Mouse (Mus musculus) limb, embryonic 11.5 days (tissue): ENCODE results near the gene Rps27. TPM values are rescaled to one million over a fixed set of nuclear protein-coding genes. Genes with fewer than 3 reads are reported as not detected.
A peak's percentile ranks its signal among the peaks of the same experiment; 100 is the strongest.

Experiments used
- ATAC-seq: fragments of 200-750 bp; cut with Nextera tagmentation; 2 replicates; pipeline ENCODE4 v1.8.0; 2017; ENCODE audit warnings: low read depth; ENCODE audit not compliant: insufficient number of reproducible peaks, low FRiP score, low TSS enrichment
- DNase-seq: peaks from one replicate; pipeline ENCODE4 v3.0.0-alpha.2; 2015; ENCODE audit warnings: low spot score
- H3K27ac ChIP-seq: fragments of 300-500 bp; sonication (generic); replicated peaks from 2 replicates; pipeline ENCODE4 v1.5.1; 2014; ENCODE audit warnings: low read depth, mild to moderate bottlenecking, low read length
- H3K27me3 ChIP-seq: fragments of 300-500 bp; sonication (generic); 2 replicates; pipeline ENCODE4 v1.6.1; 2014; ENCODE audit warnings: mild to moderate bottlenecking, low read length, mixed read lengths; ENCODE audit not compliant: control insufficient read depth, insufficient read depth
- H3K36me3 ChIP-seq: fragments of 300-500 bp; sonication (generic); 2 replicates; pipeline ENCODE4 v1.6.1; 2014; ENCODE audit warnings: mild to moderate bottlenecking, low read length, moderate library complexity, mixed read lengths; ENCODE audit not compliant: control insufficient read depth, insufficient read depth
- H3K4me1 ChIP-seq: fragments of 300-500 bp; sonication (generic); 2 replicates; pipeline ENCODE4 v1.6.1; 2014; ENCODE audit warnings: low read length, mixed read lengths; ENCODE audit not compliant: control insufficient read depth, insufficient read depth
- H3K4me2 ChIP-seq: fragments of 300-500 bp; sonication (generic); 2 replicates; pipeline ENCODE4 v1.6.1; 2014; ENCODE audit warnings: low read depth, mild to moderate bottlenecking, moderate library complexity; ENCODE audit not compliant: severe bottlenecking
- H3K4me3 ChIP-seq: fragments of 300-500 bp; sonication (generic); 2 replicates; pipeline ENCODE4 v1.5.1; 2014; ENCODE audit warnings: low read depth, low read length
- H3K9ac ChIP-seq: fragments of 300-500 bp; sonication (generic); 2 replicates; pipeline ENCODE4 v1.6.1; 2014; ENCODE audit warnings: mild to moderate bottlenecking, low read length
- H3K9me3 ChIP-seq: fragments of 300-500 bp; sonication (generic); 2 replicates; pipeline ENCODE4 v1.6.1; 2016; ENCODE audit warnings: low read length; ENCODE audit not compliant: control insufficient read depth
- WGBS: fragments of 180-500 bp; shearing (Covaris S2); extraction: QIAGEN DNeasy Blood & Tissue Kit; methylation state at CpG from one replicate; pipeline ENCODE4 v1.1.7; 2014; 5-methylcytosine and 5-hydroxymethylcytosine counted together
- polyA plus RNA-seq: library from polyadenylated mRNA; unstranded; fragments of >200 nt; fragmentation: Nextera tagmentation; extraction: Ambion mirVana; gene quantifications from 2 replicates; pipeline ENCODE4 v1.2.1, GENCODE M21; 2014

Rps27 gene
- polyA plus RNA-seq, result 1,463 and 1,516 TPM in 2 replicates

GRCm38 (mm10) chr3:90213377-90213866 lies at the start of gene Rps27, which contains the start of gene Rab13:
Rps27 (minus strand) TSS chr3:90213651.
Rab13 (plus strand) TSS chr3:90213695.
- peak within 1 kb of the TSS; percentile 88 for H3K4me2 ChIP-seq
- H3K9ac ChIP-seq, result peak within 1 kb of the TSS; percentile 97
- no peaks in the 10 kb centered on the region for H3K9me3 ChIP-seq
- DNase-seq (peak; percentile 93), ATAC-seq (peak; percentile 91)
- peaks cover 16% of the 10 kb centered on the region for H3K36me3 ChIP-seq
- peak within 1 kb of the TSS; percentile 97 for H3K4me3 ChIP-seq
- no peaks in the 10 kb centered on the region for H3K27me3 ChIP-seq
- H3K4me1 ChIP-seq, result peaks cover 14% of the 10 kb centered on the region
- WGBS, result under 1% methylated on average over 42 of the region's 42 CpGs
- peak within 1 kb of the TSS; percentile 81; the same call in 1 of the 2 replicates for H3K27ac ChIP-seq

GRCm38 (mm10) chr3:90258521-90258920 lies 45.1 kb upstream of the Rps27 start:
- Histone ChIP-seq H3K27me3 (no peaks in the 10 kb centered on the region), H3K4me2 (no peak overlapping the region), H3K4me3 (no peak overlapping the region), H3K9ac (no peak overlapping the region), H3K9me3 (no peaks in the 10 kb centered on the region), H3K27ac (no peak overlapping the region), H3K4me1 (no peaks in the 10 kb centered on the region), H3K36me3 (peaks cover 8% of the 10 kb centered on the region)
- no peak for ATAC-seq
- DNase-seq, result no peak
- 94% methylated on average over 4 of the region's 4 CpGs for WGBS

- no peaks in the 10 kb centered on the region for H3K4me1 ChIP-seq
- H3K27ac ChIP-seq, result no peak overlapping the region
- 93% methylated on average over 19 of the region's 19 CpGs for WGBS
- H3K36me3 ChIP-seq, result peaks cover 5% of the 10 kb centered on the region; the same call in 1 of the 2 replicates
- DNase-seq (no peak), ATAC-seq (no peak)
- no peaks in the 10 kb centered on the region for H3K9me3 ChIP-seq
- no peak overlapping the region for H3K9ac ChIP-seq
- no peak overlapping the region for H3K4me2 ChIP-seq
- no peak overlapping the region for H3K4me3 ChIP-seq
- no peaks in the 10 kb centered on the region for H3K27me3 ChIP-seq
These were observed 43.5 kb upstream of the Rps27 start for GRCm38 (mm10) chr3:90256731-90257530.

- Histone ChIP-seq H3K4me2 (no peak overlapping the region), H3K4me3 (no peak overlapping the region), H3K4me1 (no peaks in the 10 kb centered on the region), H3K27me3 (no peaks in the 10 kb centered on the region), H3K36me3 (peaks cover 8% of the 10 kb centered on the region), H3K9me3 (no peaks in the 10 kb centered on the region), H3K9ac (no peak overlapping the region), H3K27ac (no peak overlapping the region)
- 93% methylated on average over 14 of the region's 14 CpGs for WGBS
- DNase-seq (no peak), ATAC-seq (no peak)
These were observed 42.4 kb upstream of the Rps27 start for GRCm38 (mm10) chr3:90255784-90256353.

GRCm38 (mm10) chr3:90255194-90255565 lies 41.7 kb upstream of the Rps27 start:
- 30% methylated on average over 2 of the region's 2 CpGs for whole genome bisulfite sequencing
- Histone ChIP-seq H3K27me3 (no peaks in the 10 kb centered on the region), H3K4me2 (peak overlapping the region; percentile 64), H3K4me1 (no peaks in the 10 kb centered on the region), H3K9me3 (no peaks in the 10 kb centered on the region), H3K36me3 (peaks cover 8% of the 10 kb centered on the region), H3K9ac (peak overlapping the region; percentile 76), H3K4me3 (peak overlapping the region; percentile 73), H3K27ac (no peak overlapping the region)
- no peak for DNase-seq
- no peak for ATAC-seq

- Histone ChIP-seq H3K4me1 (no peaks in the 10 kb centered on the region), H3K4me2 (peak overlapping the region; percentile 64), H3K27me3 (no peaks in the 10 kb centered on the region), H3K27ac (peak overlapping the region; percentile 64; the same call in 1 of the 2 replicates), H3K9me3 (no peaks in the 10 kb centered on the region), H3K36me3 (peaks cover 5% of the 10 kb centered on the region), H3K9ac (peak overlapping the region; percentile 76), H3K4me3 (peak overlapping the region; percentile 73)
- ATAC-seq (peak; percentile 71), DNase-seq (no peak)
- 1% methylated on average over 41 of the region's 41 CpGs for WGBS
These were observed 41.2 kb upstream of the Rps27 start for GRCm38 (mm10) chr3:90254419-90255193.

GRCm38 (mm10) chr3:90253653-90254418 lies 40.4 kb upstream of the Rps27 start, which contains the start of gene Crtc2:
Crtc2 (plus strand) TSS chr3:90254163.
- Histone ChIP-seq H3K4me2 (peak within 1 kb of the TSS; percentile 64), H3K27me3 (no peaks in the 10 kb centered on the region), H3K36me3 (peaks cover 7% of the 10 kb centered on the region), H3K9me3 (no peaks in the 10 kb centered on the region), H3K4me1 (peaks cover 1% of the 10 kb centered on the region), H3K9ac (peak within 1 kb of the TSS; percentile 76), H3K27ac (peak within 1 kb of the TSS; percentile 64; the same call in 1 of the 2 replicates), H3K4me3 (peak within 1 kb of the TSS; percentile 73)
- WGBS, result 2% methylated on average over 40 of the region's 40 CpGs
- DNase-seq (peak; percentile 97), ATAC-seq (peak; percentile 94)
